Mouse (Mus musculus): ENCODE measurements around the gene Aars2.

DNA sequence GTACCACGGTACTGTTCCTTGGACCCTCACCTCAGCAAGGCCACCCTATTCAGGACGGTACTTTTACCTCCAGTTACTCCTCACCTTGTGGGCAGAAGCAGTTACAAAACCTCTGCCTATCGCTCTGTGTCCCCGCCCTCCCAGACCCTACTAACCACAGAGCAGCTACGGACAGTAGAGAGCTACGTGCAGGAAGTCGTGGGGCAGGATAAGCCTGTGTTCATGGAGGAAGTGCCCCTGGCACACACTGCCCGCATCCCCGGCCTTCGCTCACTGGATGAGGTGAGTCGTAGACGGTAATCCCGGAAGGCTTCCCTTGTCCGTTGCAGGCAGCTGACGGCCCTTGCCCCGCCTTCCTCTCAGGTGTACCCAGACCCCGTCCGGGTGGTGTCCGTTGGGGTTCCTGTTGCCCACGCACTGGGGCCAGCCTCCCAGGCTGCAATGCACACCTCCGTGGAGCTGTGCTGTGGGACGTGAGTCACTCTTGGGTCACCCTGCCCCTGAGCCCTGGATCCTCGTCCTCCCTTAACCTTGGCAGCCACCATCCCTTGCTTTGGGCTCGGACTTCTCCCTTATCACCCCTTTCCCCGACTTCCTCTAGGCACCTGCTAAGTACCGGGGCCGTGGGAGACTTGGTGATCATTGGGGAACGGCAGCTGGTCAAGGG lies 11.0 kb downstream of the Aars2 start:
- TF ChIP-seq CTCF (IDR thresholded peaks at IDR 0.05; ENCODE audit: extremely low read depth, insufficient read length, insufficient replicate concordance, low read depth, low read length), result no peak
- no peak for TF ChIP-seq POLR2A (IDR thresholded peaks at IDR 0.05; ENCODE audit: low read depth, low read length)

Data from small intestine, adult 2 months (tissue).